Mouse (Mus musculus) lung, embryonic 15.5 days (tissue): Measurements from ENCODE around the gene Dicer1. TPM values are rescaled to one million over a fixed set of nuclear protein-coding genes. Genes with fewer than 3 reads are reported as not detected.

ENCODE experiments used
- ATAC-seq: fragments of 200-750 bp; cut with Nextera tagmentation; 2 replicates; pipeline ENCODE4 v1.8.0; 2017; ENCODE audit warnings: moderate number of reproducible peaks, borderline replicate concordance; ENCODE audit not compliant: low FRiP score, low TSS enrichment; ENCODE audit errors: extremely low read depth
- H3K27ac ChIP-seq: fragments of 300-500 bp; sonication (generic); 2 replicates; pipeline ENCODE4 v1.5.1; 2015; ENCODE audit warnings: moderate library complexity, mild to moderate bottlenecking, inconsistent platforms
- H3K27me3 ChIP-seq: fragments of 300-500 bp; sonication (generic); 2 replicates; pipeline ENCODE4 v1.6.1; 2015; ENCODE audit warnings: inconsistent platforms
- H3K36me3 ChIP-seq: fragments of 300-500 bp; sonication (generic); 2 replicates; pipeline ENCODE4 v1.6.1; 2015; ENCODE audit warnings: inconsistent platforms
- H3K4me1 ChIP-seq: fragments of 300-500 bp; sonication (generic); 2 replicates; pipeline ENCODE4 v1.6.1; 2015; ENCODE audit warnings: inconsistent platforms
- H3K4me2 ChIP-seq: fragments of 300-500 bp; sonication (generic); 2 replicates; pipeline ENCODE4 v1.6.1; 2015; ENCODE audit warnings: inconsistent platforms, mild to moderate bottlenecking, moderate library complexity
- H3K4me3 ChIP-seq: fragments of 300-500 bp; sonication (generic); 2 replicates; pipeline ENCODE4 v1.5.1; 2015; ENCODE audit warnings: mild to moderate bottlenecking, inconsistent platforms
- H3K9ac ChIP-seq: fragments of 300-500 bp; sonication (generic); 2 replicates; pipeline ENCODE4 v1.6.1; 2015; ENCODE audit warnings: inconsistent platforms
- H3K9me3 ChIP-seq: fragments of 300-500 bp; sonication (generic); 2 replicates; pipeline ENCODE4 v1.6.1; 2016; ENCODE audit warnings: inconsistent platforms
- WGBS: fragments of 180-500 bp; shearing (Covaris S2); methylation state at CpG from one replicate; pipeline ENCODE4 v1.1.7; 2015; 5-methylcytosine and 5-hydroxymethylcytosine counted together
- polyA plus RNA-seq: library from polyadenylated mRNA; unstranded; fragments of >200 nt; fragmentation: Nextera tagmentation; extraction: Ambion mirVana; gene quantifications from 2 replicates; pipeline ENCODE4 v1.2.1, GENCODE M21; 2015

The Dicer1 gene
- polyA plus RNA-seq, 1 experiment from 2014 or later, result 29.2 TPM

DNA sequence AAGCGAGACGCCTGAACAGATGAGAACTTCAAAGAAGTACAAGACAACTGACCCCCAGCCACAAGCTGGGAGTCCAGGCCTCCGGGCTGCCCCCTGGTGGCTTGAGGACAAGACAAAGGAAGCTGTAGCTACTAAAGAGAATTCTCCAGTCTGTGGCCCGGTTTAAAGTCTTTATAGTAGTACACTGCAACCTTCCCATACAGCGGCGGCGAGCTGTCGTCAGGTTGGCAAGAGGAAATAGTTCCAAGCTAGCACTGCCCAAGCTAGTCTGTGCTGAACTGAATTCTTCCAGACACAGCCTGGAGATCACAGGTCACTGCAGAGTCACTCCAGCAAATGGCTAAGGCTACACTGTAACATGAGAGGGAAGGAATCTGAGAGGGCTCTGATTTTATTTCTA is 52.0 kb downstream of the Dicer1 start:
- Histone ChIP-seq H3K27me3 (no peaks in the 10 kb centered on the region), H3K27ac (no peak overlapping the region), H3K4me3 (no peak overlapping the region), H3K4me1 (no peaks in the 10 kb centered on the region), H3K36me3 (peaks cover 79% of the 10 kb centered on the region), H3K9me3 (no peaks in the 10 kb centered on the region), H3K4me2 (no peak overlapping the region), H3K9ac (no peak overlapping the region)
- 52% methylated on average over 8 of the region's 8 CpGs for WGBS
- ATAC-seq, result no peak

DNA sequence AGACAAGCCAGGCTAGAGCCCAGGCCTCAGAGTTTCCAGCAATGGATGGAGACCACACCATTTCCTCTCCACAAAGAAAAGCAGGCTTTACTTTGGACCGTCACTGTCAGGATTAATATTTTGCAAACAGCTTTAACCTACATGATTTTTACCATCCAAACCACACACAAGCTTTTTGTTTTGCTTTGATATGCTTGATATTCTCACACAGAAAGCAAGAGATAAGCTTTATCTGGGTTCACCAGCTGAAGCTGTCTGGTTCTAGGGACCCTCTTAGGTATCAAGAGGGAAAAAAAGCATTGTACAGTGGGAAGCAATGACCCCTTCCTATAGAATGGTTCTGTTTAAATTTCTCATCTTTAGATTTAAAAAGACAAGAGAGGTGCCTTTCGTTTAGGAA is 56.2 kb downstream of the Dicer1 start:
- Histone ChIP-seq H3K27ac (no peak overlapping the region), H3K4me1 (0 out of 2 replicates have a peak, but pooled peaks cover 3% of the 10 kb centered on the region), H3K9ac (no peak overlapping the region), H3K4me3 (no peak overlapping the region), H3K27me3 (no peaks in the 10 kb centered on the region), H3K4me2 (no peak overlapping the region), H3K36me3 (peaks cover 59% of the 10 kb centered on the region), H3K9me3 (no peaks in the 10 kb centered on the region)
- no peak for ATAC-seq
- 87% methylated on average over 2 of the region's 2 CpGs for WGBS

DNA sequence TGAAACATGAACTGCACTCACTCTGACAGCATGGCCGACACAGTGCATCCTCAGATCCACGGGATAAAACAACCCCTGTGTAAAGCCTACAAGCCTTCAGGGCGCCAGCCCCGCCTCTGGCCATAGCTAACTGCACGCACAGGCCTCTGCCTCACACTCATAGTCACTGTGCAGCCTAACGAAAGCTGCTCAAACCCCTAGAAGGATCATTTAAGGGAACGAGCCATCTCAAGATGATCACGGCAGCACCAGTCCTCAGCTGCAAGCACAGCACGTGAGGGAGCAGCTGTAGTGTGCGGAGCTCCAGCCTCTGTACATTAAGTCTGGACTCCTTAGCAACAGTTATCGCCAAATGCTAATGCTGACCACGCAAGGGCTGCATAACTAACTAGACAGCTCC is 58.9 kb downstream of the Dicer1 start:
- no peak for ATAC-seq
- Histone ChIP-seq H3K36me3 (peaks cover 50% of the 10 kb centered on the region; the same call in 1 of the 2 replicates), H3K4me3 (no peak overlapping the region), H3K27ac (no peak overlapping the region), H3K9me3 (no peaks in the 10 kb centered on the region), H3K4me2 (no peak overlapping the region), H3K27me3 (no peaks in the 10 kb centered on the region), H3K9ac (no peak overlapping the region), H3K4me1 (0 out of 2 replicates have a peak, but pooled peaks cover 4% of the 10 kb centered on the region)
- WGBS, result 80% methylated on average over 12 of the region's 12 CpGs

DNA sequence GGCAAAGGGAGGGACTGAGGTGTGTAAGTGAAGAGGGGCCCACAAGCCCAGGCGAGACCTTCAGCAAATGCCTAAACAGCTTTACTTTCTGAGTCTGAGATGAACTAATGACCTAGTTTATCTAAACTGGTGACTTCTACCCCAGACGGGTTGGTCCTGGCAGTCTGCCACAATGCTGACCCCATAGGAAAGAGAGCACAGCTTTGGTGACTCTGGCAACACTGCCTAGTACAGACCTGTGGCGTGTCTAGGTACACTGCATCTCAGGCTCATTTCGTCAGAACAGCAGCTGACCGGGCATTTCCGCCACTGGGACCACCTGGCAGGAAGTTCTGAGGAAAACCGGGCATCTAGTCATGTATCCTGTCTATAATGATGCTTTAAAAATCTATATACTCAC is 61.3 kb downstream of the Dicer1 start:
- ATAC-seq, result no peak
- no peak overlapping the region for H3K4me3 ChIP-seq
- H3K9me3 ChIP-seq, result no peaks in the 10 kb centered on the region
- 66% methylated on average over 7 of the region's 7 CpGs for WGBS
- H3K9ac ChIP-seq, result no peak overlapping the region
- peaks cover 35% of the 10 kb centered on the region; the same call in 1 of the 2 replicates for H3K36me3 ChIP-seq
- no peaks in the 10 kb centered on the region for H3K27me3 ChIP-seq
- no peak overlapping the region for H3K27ac ChIP-seq
- 0 out of 2 replicates have a peak, but pooled peaks cover 4% of the 10 kb centered on the region for H3K4me1 ChIP-seq
- no peak overlapping the region for H3K4me2 ChIP-seq

DNA sequence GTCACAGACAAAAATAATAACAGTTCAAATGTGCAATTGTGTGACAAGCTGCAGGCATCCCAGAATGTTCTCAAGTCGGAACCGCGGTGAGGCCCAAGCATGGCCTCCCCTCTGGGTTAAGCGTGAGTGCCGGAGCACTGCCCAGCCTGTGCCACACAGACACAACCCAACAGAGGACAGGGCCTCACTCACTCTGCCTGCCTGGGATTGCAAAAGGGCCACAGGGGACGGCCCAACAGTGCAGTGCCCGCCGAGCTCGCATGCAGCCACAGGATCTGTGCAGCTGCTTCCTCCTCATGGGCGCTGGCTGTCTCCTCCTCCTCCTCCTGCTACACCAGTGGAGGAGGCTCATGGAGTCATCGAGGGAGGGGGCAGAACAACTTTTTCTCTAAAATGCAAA is 62.9 kb downstream of the Dicer1 start:
- Histone ChIP-seq H3K4me3 (no peak overlapping the region), H3K9me3 (no peaks in the 10 kb centered on the region), H3K27ac (no peak overlapping the region), H3K27me3 (no peaks in the 10 kb centered on the region), H3K36me3 (peaks cover 26% of the 10 kb centered on the region; the same call in 1 of the 2 replicates), H3K4me2 (no peak overlapping the region), H3K4me1 (0 out of 2 replicates have a peak, but pooled peaks cover 4% of the 10 kb centered on the region), H3K9ac (no peak overlapping the region)
- ATAC-seq, result no peak; the same call in 1 of the 2 replicates
- WGBS, result 54% methylated on average over 11 of the region's 11 CpGs

DNA sequence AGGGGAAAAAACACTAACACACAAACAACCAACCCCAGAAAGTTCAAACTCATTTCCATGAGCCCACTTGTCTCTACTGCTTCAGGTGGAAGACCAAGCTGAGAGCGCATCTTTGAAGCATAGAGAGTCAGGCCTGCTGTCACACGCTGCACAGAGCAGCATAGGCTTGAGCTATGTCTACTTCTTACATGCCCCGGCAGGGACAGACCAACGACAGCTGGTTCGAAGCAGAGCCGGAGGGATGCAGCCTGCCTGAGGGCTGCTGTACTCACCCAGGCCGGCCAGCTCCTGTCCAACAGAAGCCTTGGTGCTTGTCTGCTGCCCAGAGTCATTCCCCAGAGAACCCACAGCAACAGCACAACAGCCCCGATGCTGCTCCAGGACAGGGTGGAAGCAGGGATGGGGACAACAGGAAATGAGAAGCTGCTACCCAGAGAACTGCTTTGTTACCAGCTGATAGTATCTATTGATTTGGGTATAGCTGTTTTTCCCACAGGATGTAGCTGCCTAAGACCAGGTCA is 67.3 kb downstream of the Dicer1 start:
- H3K9ac ChIP-seq, result no peak overlapping the region
- H3K36me3 ChIP-seq, result peaks cover 7% of the 10 kb centered on the region; the same call in 1 of the 2 replicates
- no peaks in the 10 kb centered on the region for H3K9me3 ChIP-seq
- no peaks in the 10 kb centered on the region for H3K4me1 ChIP-seq
- WGBS, result 77% methylated on average over 8 of the region's 8 CpGs
- H3K4me2 ChIP-seq, result no peak overlapping the region
- no peak overlapping the region for H3K4me3 ChIP-seq
- H3K27ac ChIP-seq, result no peak overlapping the region
- no peak for ATAC-seq
- no peaks in the 10 kb centered on the region for H3K27me3 ChIP-seq

DNA sequence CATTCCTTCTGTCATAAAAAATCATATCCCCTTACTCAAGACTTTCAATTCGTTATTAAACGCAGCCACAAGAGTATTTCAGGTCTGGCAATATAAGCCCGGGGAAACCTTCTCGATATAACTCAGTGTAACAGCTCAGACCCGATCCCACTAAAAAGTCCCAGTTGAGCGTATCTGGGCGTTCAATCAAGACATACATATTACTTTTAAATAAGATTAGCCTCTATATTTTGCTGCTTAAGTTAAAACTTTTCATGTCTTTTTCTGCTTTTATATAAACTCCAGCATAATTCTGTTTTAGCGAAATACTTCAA is 72.0 kb downstream of the Dicer1 start:
- WGBS, result 58% methylated on average over 8 of the region's 8 CpGs
- H3K9ac ChIP-seq, result no peak overlapping the region
- no peak overlapping the region for H3K27ac ChIP-seq
- no peaks in the 10 kb centered on the region for H3K36me3 ChIP-seq
- no peaks in the 10 kb centered on the region for H3K4me1 ChIP-seq
- no peaks in the 10 kb centered on the region; the same call in 1 of the 2 replicates for H3K27me3 ChIP-seq
- H3K4me3 ChIP-seq, result no peak overlapping the region
- no peak overlapping the region for H3K4me2 ChIP-seq
- H3K9me3 ChIP-seq, result no peaks in the 10 kb centered on the region
- no peak for ATAC-seq

DNA sequence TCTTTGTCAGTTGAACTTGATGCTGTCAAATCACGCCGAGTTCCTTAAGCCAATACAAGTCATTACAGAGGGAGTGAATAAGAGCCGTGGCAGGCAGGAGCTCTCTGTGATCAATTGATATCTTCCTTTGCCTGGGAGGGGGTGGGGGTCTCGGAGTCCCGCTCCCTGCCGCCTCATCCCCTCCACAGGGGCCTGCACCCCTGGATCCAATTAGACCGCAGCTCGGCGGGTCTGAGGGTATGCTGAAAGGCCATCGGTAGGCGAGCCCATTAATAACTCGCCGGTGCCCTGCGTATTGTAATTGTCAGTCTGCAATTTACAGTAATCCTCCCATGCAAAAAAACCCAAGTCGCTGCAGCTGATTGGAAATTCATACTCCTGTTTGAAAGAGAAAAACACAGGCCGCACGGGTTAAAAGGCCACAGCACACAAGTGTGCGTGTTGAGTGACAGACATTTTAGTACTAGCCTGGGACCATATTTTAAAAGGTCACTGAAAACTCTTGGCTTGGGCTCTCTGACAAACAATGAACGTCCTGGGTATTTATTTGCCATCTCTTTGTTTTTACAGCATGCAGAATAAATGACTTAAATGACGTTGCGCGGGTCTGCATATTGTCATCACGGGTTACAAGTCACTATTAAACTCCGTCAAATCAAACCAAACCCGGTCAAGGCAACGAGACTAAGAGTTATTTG is 72.5 kb downstream of the Dicer1 start:
- H3K4me2 ChIP-seq, result no peak overlapping the region
- ATAC-seq, result no peak
- no peak overlapping the region for H3K4me3 ChIP-seq
- H3K27me3 ChIP-seq, result no peaks in the 10 kb centered on the region; the same call in 1 of the 2 replicates
- no peak overlapping the region for H3K27ac ChIP-seq
- H3K9ac ChIP-seq, result no peak overlapping the region
- 54% methylated on average over 26 of the region's 26 CpGs for WGBS
- H3K4me1 ChIP-seq, result no peaks in the 10 kb centered on the region
- H3K36me3 ChIP-seq, result no peaks in the 10 kb centered on the region
- no peaks in the 10 kb centered on the region for H3K9me3 ChIP-seq

DNA sequence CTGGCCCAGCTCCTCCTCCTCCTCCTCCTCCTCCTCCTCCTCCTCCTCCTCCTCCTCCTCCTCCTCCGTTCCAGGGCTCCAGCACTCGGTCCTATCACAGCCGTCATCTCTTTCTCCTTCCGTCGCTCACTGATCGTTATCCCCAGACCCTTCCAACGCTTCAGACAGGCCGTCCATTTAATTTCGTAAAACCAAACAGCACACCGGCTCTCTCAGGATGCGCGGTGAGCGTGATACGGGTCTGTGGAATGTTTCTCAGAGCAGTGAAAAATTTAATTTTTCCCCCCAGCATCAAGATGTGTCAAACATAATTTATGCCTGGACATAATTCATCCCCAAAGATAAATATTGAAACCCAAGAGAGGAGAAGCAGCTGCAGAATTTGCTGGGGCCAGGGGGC is 73.3 kb downstream of the Dicer1 start:
- no peak overlapping the region for H3K27ac ChIP-seq
- peaks cover 1% of the 10 kb centered on the region; the same call in 1 of the 2 replicates for H3K4me1 ChIP-seq
- no peaks in the 10 kb centered on the region for H3K36me3 ChIP-seq
- WGBS, result 42% methylated on average over 8 of the region's 14 CpGs
- H3K4me2 ChIP-seq, result no peak overlapping the region
- no peaks in the 10 kb centered on the region; the same call in 1 of the 2 replicates for H3K27me3 ChIP-seq
- H3K4me3 ChIP-seq, result no peak overlapping the region
- H3K9ac ChIP-seq, result no peak overlapping the region
- ATAC-seq, result no peak
- no peaks in the 10 kb centered on the region for H3K9me3 ChIP-seq

DNA sequence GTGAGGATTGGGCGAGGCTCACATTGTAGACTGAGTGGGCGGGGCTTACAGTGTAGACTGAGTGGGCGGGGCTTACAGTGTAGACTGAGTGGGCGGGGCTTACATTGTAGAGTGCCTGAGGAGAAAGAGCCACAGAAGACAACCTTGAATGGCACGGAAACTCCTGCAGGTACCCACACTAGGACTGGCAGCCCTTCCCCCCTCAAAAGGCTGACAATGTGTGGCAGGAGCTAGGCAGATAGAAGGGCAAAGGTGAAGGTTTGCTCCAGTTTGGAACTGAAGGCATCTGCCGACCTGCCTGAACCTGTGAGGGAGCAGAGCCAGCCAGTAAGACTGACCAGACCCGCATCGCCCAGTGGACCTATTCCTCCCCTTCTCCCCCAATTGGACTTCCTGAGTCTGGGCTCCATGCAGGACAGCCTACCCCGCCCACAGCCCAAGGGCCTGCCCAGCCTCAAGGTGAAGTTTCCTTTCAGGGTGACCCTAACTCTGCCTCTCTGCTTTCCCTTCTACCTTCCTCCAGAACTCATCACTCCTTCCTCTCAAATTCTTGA is 74.3 kb downstream of the Dicer1 start:
- Histone ChIP-seq H3K9ac (no peak overlapping the region), H3K4me3 (no peak overlapping the region), H3K4me2 (no peak overlapping the region), H3K9me3 (no peaks in the 10 kb centered on the region), H3K36me3 (no peaks in the 10 kb centered on the region), H3K4me1 (peaks cover 9% of the 10 kb centered on the region), H3K27ac (no peak overlapping the region), H3K27me3 (no peaks in the 10 kb centered on the region; the same call in 1 of the 2 replicates)
- ATAC-seq, result no peak
- 76% methylated on average over 9 of the region's 9 CpGs for WGBS

DNA sequence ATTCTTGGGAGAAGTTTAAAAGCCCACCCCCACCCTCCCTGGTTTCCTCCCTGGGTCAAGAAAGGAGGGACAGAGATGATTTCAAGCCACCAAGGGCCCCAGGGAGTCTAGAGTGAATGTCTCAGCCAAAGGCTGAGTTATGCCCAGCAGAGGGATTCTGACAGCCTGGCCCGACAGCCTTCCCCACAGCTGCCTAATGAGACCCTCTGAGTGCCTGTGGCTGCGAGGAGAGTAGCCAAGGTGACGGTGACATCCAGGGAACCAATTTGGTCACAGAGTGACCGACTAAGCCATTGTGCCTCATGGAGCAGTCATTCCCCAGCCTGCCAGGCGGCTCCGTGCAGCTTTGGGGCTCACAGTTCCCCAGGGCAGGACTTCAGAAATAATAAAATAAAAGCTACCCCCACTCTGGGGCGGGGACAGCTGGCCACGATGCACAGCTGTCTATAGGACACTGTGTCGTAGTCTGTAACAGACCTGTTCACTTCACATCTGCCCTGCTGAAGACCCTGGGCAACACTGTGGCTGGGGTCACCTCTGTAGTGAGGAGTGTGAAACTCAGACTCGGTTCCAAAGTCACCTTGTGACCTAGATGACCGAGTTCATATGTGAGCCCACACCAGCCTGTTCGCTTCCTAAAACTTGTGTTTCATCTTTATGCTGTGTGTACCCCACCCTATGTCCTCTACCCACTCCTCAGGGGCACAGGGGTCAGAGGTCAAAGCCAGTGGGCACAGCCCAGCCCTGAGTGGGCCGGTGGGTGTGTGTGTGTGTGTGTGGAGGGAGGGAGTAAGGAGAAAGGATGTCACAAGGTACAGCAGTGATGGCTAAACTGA is 75.0 kb downstream of the Dicer1 start:
- WGBS, result 74% methylated on average over 13 of the region's 13 CpGs
- no peaks in the 10 kb centered on the region for H3K9me3 ChIP-seq
- ATAC-seq, result 0 out of 2 replicates have a peak, but pooled peaks have one; percentile 19

More for the DNA sequence above, 75.0 kb downstream of the Dicer1 start:
- Histone ChIP-seq H3K36me3 (no peaks in the 10 kb centered on the region), H3K27me3 (no peaks in the 10 kb centered on the region; the same call in 1 of the 2 replicates), H3K4me1 (peaks cover 10% of the 10 kb centered on the region), H3K4me2 (no peak overlapping the region), H3K9ac (no peak overlapping the region), H3K27ac (no peak overlapping the region), H3K4me3 (no peak overlapping the region)
